Mouse (Mus musculus) cerebellum, adult 2 months (tissue): ENCODE measurements around the gene Cenpp.

ENCODE experiments used
- CTCF ChIP-seq: fragments of 200-500 bp; IDR thresholded peaks from 2 replicates; pipeline ENCODE4 v1.5.1; 2011; ENCODE audit warnings: low read depth, mild to moderate bottlenecking, control low read depth, low read length, moderate library complexity, borderline replicate concordance; ENCODE audit not compliant: insufficient read depth
- POLR2A ChIP-seq: fragments of 200-500 bp; IDR thresholded peaks from 2 replicates; pipeline ENCODE4 v1.6.1; 2011; ENCODE audit warnings: low read length, control low read depth, borderline replicate concordance; ENCODE audit not compliant: insufficient read depth

- TF ChIP-seq CTCF = no peak
- no peak for TF ChIP-seq POLR2A
These were observed 172.5 kb downstream of the Cenpp start for GRCm38 (mm10) chr13:49480057-49480456.
